Mouse (Mus musculus) lung, adult 2 months (tissue): Measurements from ENCODE around the gene Nat8l. TPM values are rescaled to one million over a fixed set of nuclear protein-coding genes. Genes with fewer than 3 reads are reported as not detected.
"Not testable (repeated sequence)": the region's sequence is repeated elsewhere in the genome, so short reads cannot be mapped to it uniquely, and the experiment has no call there.

Experiments used
- DNase-seq: peaks from one replicate; pipeline ENCODE4 v3.0.0; 2022
- H3K4me1 ChIP-seq: fragments of 200-500 bp; 2 replicates; pipeline ENCODE4 v1.6.1; 2011; ENCODE audit warnings: low read length; ENCODE audit not compliant: control insufficient read depth, insufficient read depth
- H3K4me3 ChIP-seq: fragments of 200-500 bp; replicated peaks from 2 replicates; pipeline ENCODE3; 2011; ENCODE audit warnings: low read depth, mild to moderate bottlenecking, control low read depth, low read length; ENCODE audit errors: extremely low read depth
- CTCF ChIP-seq: fragments of 200-500 bp; IDR thresholded peaks from 2 replicates; pipeline ENCODE4 v1.5.1; 2011; ENCODE audit warnings: mild to moderate bottlenecking, low read length, control low read depth; ENCODE audit not compliant: insufficient read depth
- POLR2A ChIP-seq: fragments of 200-500 bp; IDR thresholded peaks from 2 replicates; pipeline ENCODE4 v1.6.1; 2011; ENCODE audit warnings: low read depth, mild to moderate bottlenecking, control low read depth, low read length, borderline replicate concordance; ENCODE audit errors: extremely low read depth
- WGBS: fragments of 180-500 bp; shearing (Covaris S2); methylation state at CpG from one replicate; pipeline ENCODE4 v1.1.7; 2018; 5-methylcytosine and 5-hydroxymethylcytosine counted together
- polyA plus RNA-seq: library from polyadenylated mRNA; depleted of rRNA; stranded (reverse); fragments of >200 nt; gene quantifications from 2 replicates; pipeline ENCODE4 v1.2.3, GENCODE M21; 2012; rRNA removed

Gene Nat8l
- 2.9 and 4.3 TPM in 2 replicates for polyA plus RNA-seq

- no peak for DNase-seq
- TF ChIP-seq POLR2A (no peak), CTCF (no peak)
- 1% methylated on average over 90 of the region's 90 CpGs for WGBS
- Histone ChIP-seq H3K4me1 (no peaks in the 10 kb centered on the region), H3K4me3 (peak within 1 kb of the TSS; percentile 56)
Measured at GRCm38 (mm10) chr5:33995843-33996693, at the start of gene Nat8l. TSS of gene Nat8l (plus strand) at chr5:33995984.

DNA sequence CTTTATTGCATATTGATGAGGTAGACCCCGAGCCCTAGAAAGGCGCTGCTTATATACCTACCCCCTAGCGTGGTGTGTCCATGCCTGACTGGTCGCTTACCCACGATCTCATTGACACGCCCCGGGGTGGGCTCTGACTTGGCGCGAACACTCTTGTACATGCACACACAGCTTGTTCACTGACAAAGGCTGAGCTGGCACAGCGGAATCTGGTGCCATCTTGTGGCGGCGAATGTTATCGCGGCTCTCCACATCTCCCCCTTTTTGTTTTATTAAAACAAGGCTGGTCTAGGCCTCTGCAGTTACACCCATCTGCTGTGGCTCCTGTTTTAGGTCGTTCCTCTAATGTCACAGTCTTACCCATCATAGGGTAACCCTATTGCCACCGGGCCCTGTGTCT lies 48.7 kb upstream of the Nat8l start:
- H3K4me3 ChIP-seq, DNase-seq, H3K4me1 ChIP-seq: not testable (repeated sequence)
- WGBS: 84% methylated on average over 16 of the region's 16 CpGs

GRCm38 (mm10) chr5:33948314-33948713 lies 47.5 kb upstream of the Nat8l start:
- TF ChIP-seq POLR2A (no peak), CTCF (no peak)
- no peak for DNase-seq
- Histone ChIP-seq H3K4me3 (no peak overlapping the region), H3K4me1 (no peaks in the 10 kb centered on the region)
- WGBS: 89% methylated on average over 4 of the region's 4 CpGs

DNA sequence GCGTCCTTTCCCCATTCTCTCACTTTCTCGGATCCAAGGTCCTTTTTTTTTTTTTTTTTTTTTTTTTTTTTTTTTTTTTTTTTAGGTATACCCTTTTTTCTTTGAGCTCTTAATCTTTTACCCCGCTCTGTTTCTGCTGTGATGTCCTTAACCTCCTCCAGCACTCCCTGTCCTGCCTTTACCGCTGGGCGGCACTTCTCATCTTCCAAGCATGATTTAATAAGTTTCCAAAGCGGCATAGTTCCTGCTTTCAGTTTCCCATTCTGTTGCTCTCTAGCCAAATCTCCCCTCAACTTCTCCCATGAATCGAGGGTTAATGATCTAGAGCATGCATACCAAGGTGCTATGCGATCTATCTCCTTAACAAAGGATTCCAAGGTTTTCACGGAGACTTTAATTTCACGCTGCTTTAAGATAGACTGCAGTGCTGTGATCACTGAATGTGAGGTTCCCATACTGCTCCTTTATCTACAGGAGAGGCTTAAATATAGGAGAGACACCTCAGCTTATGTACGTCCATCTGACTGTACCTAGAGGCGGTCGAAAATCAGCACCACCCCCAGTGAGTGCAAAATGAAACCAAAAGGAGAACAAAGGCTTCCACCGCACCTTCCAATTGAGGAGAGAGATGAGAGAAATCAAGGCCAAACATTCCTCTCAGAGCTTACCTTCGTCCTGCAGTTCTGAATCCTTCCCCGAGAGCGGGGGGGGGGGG lies 42.2 kb upstream of the Nat8l start:
- no peaks in the 10 kb centered on the region for H3K4me1 ChIP-seq
- TF ChIP-seq CTCF (no peak), POLR2A (no peak)
- no peak overlapping the region for H3K4me3 ChIP-seq
- no peak for DNase-seq
- WGBS: 83% methylated on average over 17 of the region's 17 CpGs

- no peak for TF ChIP-seq POLR2A
- TF ChIP-seq CTCF: peak; percentile 89
- WGBS: 29% methylated on average over 10 of the region's 10 CpGs
Measured at GRCm38 (mm10) chr5:33954354-33954753, 41.4 kb upstream of the Nat8l start.

DNA sequence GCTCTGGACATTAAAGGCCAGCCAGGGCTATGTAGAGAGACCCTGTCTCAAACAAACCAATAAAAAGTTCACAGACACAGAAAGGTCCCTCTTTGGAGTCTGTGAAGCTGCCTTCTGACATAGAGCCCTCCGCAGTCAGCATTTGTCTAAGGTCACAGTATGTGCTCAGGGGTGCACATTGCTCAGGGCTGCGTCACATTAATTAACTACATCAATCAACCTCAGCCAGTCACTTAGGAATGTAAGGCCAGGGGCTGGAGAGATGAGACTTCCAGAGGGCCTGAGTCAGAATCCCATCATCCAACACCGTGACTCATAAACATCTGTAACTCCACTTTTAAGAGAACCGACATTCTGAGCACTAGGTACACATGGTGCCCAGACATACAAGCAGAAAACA lies 39.9 kb upstream of the Nat8l start:
- no peak for DNase-seq
- Histone ChIP-seq H3K4me1 (no peaks in the 10 kb centered on the region), H3K4me3 (no peak overlapping the region)
- 57% methylated on average over 4 of the region's 4 CpGs for WGBS
- no peak for TF ChIP-seq POLR2A
- TF ChIP-seq CTCF: no peak

More at GRCm38 (mm10) chr5:33954354-33954753, 41.4 kb upstream of the Nat8l start:
- Histone ChIP-seq H3K4me1 (no peaks in the 10 kb centered on the region), H3K4me3 (no peak overlapping the region)
- DNase-seq: peak; percentile 75

GRCm38 (mm10) chr5:33959382-33959781 lies 36.4 kb upstream of the Nat8l start:
- DNase-seq: no peak
- Histone ChIP-seq H3K4me3 (no peak overlapping the region), H3K4me1 (no peaks in the 10 kb centered on the region)
- TF ChIP-seq CTCF (no peak), POLR2A (no peak)
- 70% methylated on average over 4 of the region's 4 CpGs for WGBS

DNA sequence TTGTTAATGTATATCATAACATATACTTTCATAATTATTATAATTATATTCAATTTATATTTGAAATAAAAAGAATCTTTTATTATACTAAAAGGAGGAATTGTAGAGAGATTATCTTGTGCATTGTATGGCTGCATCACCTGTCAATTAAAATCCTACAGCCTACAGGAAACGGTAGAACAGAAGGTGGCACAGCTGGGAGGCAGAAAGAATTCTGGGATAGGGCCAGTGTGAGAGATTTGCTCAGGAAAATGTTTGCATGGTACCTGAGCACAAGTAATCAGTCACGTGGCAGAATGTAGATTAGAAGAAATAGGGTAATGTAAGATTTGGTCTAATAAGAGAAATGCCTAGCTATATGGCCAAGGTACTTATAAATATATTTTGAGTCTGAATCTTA lies 21.0 kb upstream of the Nat8l start:
- no peak for DNase-seq
- H3K4me1 ChIP-seq: no peaks in the 10 kb centered on the region
- H3K4me3 ChIP-seq: no peak overlapping the region
- 56% methylated on average over 2 of the region's 2 CpGs for WGBS
- TF ChIP-seq CTCF (no peak), POLR2A (no peak)

- H3K4me3 ChIP-seq: no peak overlapping the region
- TF ChIP-seq POLR2A (no peak), CTCF (no peak)
- WGBS: 34% methylated on average over 3 of the region's 3 CpGs
- H3K4me1 ChIP-seq: no peaks in the 10 kb centered on the region
- DNase-seq: no peak
Measured at GRCm38 (mm10) chr5:33976267-33976666, 19.5 kb upstream of the Nat8l start.
